ENCODE assay signal across 42 mouse cellular contexts in the genomic region with DNA sequence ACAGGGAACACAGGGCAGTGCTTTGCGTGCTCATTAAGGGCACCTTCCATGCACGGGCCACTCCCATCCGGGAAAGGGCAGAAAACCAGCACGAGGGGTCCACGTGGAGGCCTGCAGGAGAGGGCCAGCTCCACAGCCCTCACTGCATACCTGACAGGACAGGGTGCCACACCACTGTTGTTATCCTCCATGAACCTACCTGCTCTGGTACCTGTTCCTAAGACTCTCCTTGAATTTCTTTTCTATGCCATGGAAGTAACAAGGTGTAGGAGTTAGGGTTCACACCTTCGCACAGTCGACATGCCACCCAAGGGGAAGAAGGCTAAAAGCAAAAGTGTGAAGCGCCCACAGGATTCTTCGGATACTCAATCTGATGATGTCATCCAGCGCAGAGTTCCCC. TPM values are rescaled to one million over a fixed set of nuclear protein-coding genes. Genes with fewer than 3 reads are reported as not detected.
"Had no signal": no experiment of that assay in that cellular context is flagged by ENCODE, and none has a peak within 500 bp of the region (broad histone marks: within the 10 kb centered on the region; RNA-seq: fewer than 3 reads in every experiment).

Gene Gm14692, plus strand, starts transcription at position 301 of the 400 bp plus-strand sequence.

RNA-seq across cellular contexts. Expression of gene Gm14692, which starts in this region (rescaled TPM):
- total RNA-seq: heart, postnatal 10 days; heart, postnatal 14 days; heart, postnatal 25 days; heart, postnatal 36 days; heart, postnatal 4 days; hematopoietic stem cell, adult 5-6 weeks; hindbrain, postnatal 0 days; layer of hippocampus, adult 18-20 months; layer of hippocampus, adult 2 months; layer of hippocampus, adult 8-10 months; layer of hippocampus, postnatal 10 days; layer of hippocampus, postnatal 14 days; layer of hippocampus, postnatal 25 days; layer of hippocampus, postnatal 36 days; left cerebral cortex, adult 18-20 months; left cerebral cortex, adult 2 months had no signal
- polyA plus RNA-seq: heart, embryonic 10.5 days; heart, embryonic 11.5 days; heart, embryonic 12.5 days; heart, embryonic 13.5 days; heart, embryonic 14.5 days; heart, embryonic 15.5 days; heart, embryonic 16.5 days; heart, postnatal 0 days; hindbrain, embryonic 10.5 days; hindbrain, embryonic 11.5 days; hindbrain, embryonic 12.5 days; hindbrain, embryonic 13.5 days; hindbrain, embryonic 14.5 days; hindbrain, embryonic 15.5 days; hindbrain, embryonic 16.5 days; hindbrain, postnatal 0 days; inflammation-experienced regulatory T-cells, adult 6 months; intestine, embryonic 14.5 days; intestine, embryonic 15.5 days; intestine, embryonic 16.5 days; intestine, postnatal 0 days; kidney, adult 2 months; kidney, embryonic 14.5 days; kidney, embryonic 15.5 days; kidney, embryonic 16.5 days; kidney, postnatal 0 days; large intestine, adult 2 months had no signal
